Mouse (Mus musculus) ES-E14 (cell line): ENCODE results near the gene Rbm12.

Experiments used
- CHD2 ChIP-seq: IDR thresholded peaks from 2 replicates; pipeline ENCODE4 v1.6.1; 2014; ENCODE audit warnings: mild to moderate bottlenecking, low read depth, low read length, inconsistent platforms
- HCFC1 ChIP-seq: IDR thresholded peaks from 2 replicates; pipeline ENCODE4 v1.6.1; 2012; ENCODE audit warnings: low read length, inconsistent platforms, borderline replicate concordance; ENCODE audit not compliant: insufficient read depth
- MAFK ChIP-seq: IDR thresholded peaks from 2 replicates; pipeline ENCODE4 v1.6.1; 2014; ENCODE audit warnings: mild to moderate bottlenecking, low read depth, low read length, inconsistent platforms; ENCODE audit not compliant: insufficient read depth
- ZC3H11A ChIP-seq: IDR thresholded peaks from 2 replicates; pipeline ENCODE4 v1.6.1; 2012; ENCODE audit warnings: low read depth, mild to moderate bottlenecking, inconsistent platforms, low read length, borderline replicate concordance
- ZNF384 ChIP-seq: IDR thresholded peaks from 2 replicates; pipeline ENCODE4 v1.6.1; 2012; ENCODE audit warnings: low read depth, low read length, inconsistent platforms

DNA sequence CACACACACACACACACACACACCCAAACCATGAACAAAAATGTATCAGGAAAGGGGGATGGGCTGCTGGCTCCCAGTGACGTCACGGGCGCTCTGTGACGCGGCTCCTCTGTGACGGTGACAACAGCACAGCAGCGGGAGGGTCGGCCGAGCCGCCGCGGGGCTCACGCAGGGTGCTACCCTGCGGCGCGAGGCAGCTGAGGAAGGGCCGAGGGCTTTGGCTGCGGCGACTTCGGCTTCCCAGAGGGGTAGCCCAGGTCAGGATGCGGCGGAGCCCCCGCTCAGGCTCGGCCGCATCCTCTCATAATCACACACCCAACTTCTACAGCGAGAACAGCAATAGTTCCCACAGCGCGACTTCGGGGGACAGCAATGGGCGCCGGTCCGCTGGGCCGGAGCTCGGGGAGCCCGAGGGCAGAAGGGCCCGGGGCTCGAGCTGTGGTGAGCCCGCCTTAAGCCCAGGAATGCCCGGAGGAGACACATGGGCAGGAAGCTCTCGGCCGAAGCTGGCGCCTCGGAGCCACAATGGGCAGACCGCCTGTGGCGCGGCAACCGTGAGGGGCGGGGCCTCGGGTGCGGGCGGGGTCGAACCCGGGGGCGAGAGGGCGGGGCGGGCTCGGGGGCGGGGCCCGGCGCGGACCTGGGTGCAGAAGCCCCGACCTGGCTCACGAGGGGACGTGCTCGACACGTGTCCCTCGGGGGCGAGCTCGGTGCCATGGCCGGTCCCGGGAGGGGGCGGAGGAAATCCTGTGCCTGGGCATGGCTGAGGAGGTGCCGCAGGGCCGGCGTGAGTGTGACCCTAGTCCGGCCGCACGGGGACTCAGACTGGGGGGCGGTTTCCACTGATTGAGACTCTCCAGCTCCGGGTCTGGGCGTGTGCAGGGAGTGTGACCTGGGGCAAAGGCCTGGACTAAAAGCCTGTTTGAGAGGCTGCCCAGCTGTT is 46.4 kb downstream of the Rbm12 start, which contains the start of gene Spag4:
- no peak for TF ChIP-seq HCFC1
- TF ChIP-seq MAFK: no peak
- no peak for TF ChIP-seq ZNF384
- no peak for TF ChIP-seq ZC3H11A
- no peak for TF ChIP-seq CHD2
